Mouse (Mus musculus): Measurements from ENCODE around the gene Ift80.
"Not testable (repeated sequence)": the region's sequence is repeated elsewhere in the genome, so short reads cannot be mapped to it uniquely, and the experiment has no call there.

The Ift80 gene

GRCm38 (mm10) chr3:68951971-68952370 is 52.4 kb downstream of the Ift80 start:
- in situ Hi-C loops (cut with MboI; ENCODE audit: low pct_unique_long_range_greater_than_20kb in 1 of 2, low sequenced_read_pairs in 2 of 2, unreplicated experiment in 1 of 2) = not testable (repeated sequence)

- in situ Hi-C loops (cut with MboI; ENCODE audit: low pct_unique_long_range_greater_than_20kb in 1 of 2, low sequenced_read_pairs in 2 of 2, unreplicated experiment in 1 of 2) = no loop called here
These were observed 55.0 kb downstream of the Ift80 start for GRCm38 (mm10) chr3:68949381-68949780.

- in situ Hi-C loops (cut with MboI; ENCODE audit: low pct_unique_long_range_greater_than_20kb in 1 of 2, low sequenced_read_pairs in 2 of 2, unreplicated experiment in 1 of 2) = no loop called here
These were observed 55.5 kb downstream of the Ift80 start for GRCm38 (mm10) chr3:68948918-68949317.

DNA sequence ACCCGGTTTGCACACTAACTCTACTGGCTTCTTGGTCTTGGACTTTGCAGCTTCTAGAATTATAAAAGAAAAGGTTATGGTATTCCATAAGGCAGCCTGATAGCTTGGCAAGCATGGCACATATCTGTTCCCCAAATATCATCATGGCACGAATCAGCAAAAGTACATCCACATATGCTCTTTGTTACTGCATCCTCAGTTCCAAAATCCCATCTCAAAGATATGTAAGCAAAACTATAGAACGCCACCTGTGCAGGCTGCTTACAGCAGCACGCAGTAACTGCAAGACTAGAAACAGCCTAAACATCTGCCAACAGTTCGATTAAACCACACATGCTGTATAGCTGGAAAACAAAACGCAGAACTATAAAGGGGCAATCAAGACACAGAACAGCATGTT is 62.5 kb downstream of the Ift80 start:
- in situ Hi-C loops (cut with MboI; ENCODE audit: low pct_unique_long_range_greater_than_20kb in 1 of 2, low sequenced_read_pairs in 2 of 2, unreplicated experiment in 1 of 2) = no loop called here

GRCm38 (mm10) chr3:68940311-68940710 is 64.1 kb downstream of the Ift80 start:
- in situ Hi-C loops (cut with MboI; ENCODE audit: low pct_unique_long_range_greater_than_20kb in 1 of 2, low sequenced_read_pairs in 2 of 2, unreplicated experiment in 1 of 2) = no loop called here

GRCm38 (mm10) chr3:68939312-68939711 is 65.1 kb downstream of the Ift80 start:
- in situ Hi-C loops (cut with MboI; ENCODE audit: low pct_unique_long_range_greater_than_20kb in 1 of 2, low sequenced_read_pairs in 2 of 2, unreplicated experiment in 1 of 2) = loop anchor here (10.0 kb wide), 1 partner anchor 225 kb away; no protein-coding TSS in a partner anchor

- in situ Hi-C loops (cut with MboI; ENCODE audit: low pct_unique_long_range_greater_than_20kb in 1 of 2, low sequenced_read_pairs in 2 of 2, unreplicated experiment in 1 of 2) = loop anchor here (10.0 kb wide), 1 partner anchor 222 kb away; no protein-coding TSS in a partner anchor
These were observed 67.7 kb downstream of the Ift80 start for GRCm38 (mm10) chr3:68936709-68937108.

GRCm38 (mm10) chr3:68935498-68935897 is 68.9 kb downstream of the Ift80 start:
- in situ Hi-C loops (cut with MboI; ENCODE audit: low pct_unique_long_range_greater_than_20kb in 1 of 2, low sequenced_read_pairs in 2 of 2, unreplicated experiment in 1 of 2) = loop anchor here (10.0 kb wide), 1 partner anchor 221 kb away; no protein-coding TSS in a partner anchor

DNA sequence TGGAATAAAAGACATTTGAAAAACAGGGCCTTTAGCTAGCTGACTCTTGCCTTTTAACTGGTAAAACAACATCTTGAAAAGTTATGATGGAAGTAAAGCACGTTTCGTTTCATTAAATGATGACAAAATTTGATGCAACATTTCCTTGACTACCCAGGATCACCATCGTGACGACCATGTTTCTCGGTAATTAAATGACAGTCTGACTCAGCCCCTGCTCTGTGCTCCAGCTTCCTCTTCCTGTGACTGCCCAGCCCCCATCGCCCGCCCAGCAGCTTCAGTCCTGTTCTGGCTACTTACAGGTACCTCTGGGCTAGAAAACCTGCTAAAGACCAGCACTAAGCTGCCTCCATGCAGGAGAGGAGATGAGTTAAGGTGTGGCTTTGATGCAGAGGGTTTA is 70.1 kb downstream of the Ift80 start:
- in situ Hi-C loops (cut with MboI; ENCODE audit: low pct_unique_long_range_greater_than_20kb in 1 of 2, low sequenced_read_pairs in 2 of 2, unreplicated experiment in 1 of 2) = loop anchor here (10.0 kb wide), 1 partner anchor 219 kb away; no protein-coding TSS in a partner anchor

DNA sequence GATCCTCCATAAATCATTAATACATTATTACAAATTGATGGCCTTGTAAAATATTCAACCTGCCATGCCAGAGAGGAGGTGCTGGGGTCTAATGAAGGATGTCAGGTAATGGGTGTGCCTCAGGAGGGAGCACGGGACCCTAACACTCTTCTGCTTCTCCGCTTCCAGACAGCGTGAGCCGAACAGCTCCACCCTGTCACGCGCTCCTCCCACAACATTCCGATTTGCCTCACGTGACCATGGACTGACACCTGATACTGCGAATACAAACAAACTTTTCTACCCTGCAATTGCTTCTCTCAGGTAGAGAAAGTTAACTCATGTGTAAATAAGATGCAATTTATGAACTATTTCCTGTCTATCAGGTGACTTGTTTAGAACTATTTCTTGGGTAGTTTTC is 75.8 kb downstream of the Ift80 start:
- in situ Hi-C loops (cut with MboI; ENCODE audit: low pct_unique_long_range_greater_than_20kb in 1 of 2, low sequenced_read_pairs in 2 of 2, unreplicated experiment in 1 of 2) = no loop called here

DNA sequence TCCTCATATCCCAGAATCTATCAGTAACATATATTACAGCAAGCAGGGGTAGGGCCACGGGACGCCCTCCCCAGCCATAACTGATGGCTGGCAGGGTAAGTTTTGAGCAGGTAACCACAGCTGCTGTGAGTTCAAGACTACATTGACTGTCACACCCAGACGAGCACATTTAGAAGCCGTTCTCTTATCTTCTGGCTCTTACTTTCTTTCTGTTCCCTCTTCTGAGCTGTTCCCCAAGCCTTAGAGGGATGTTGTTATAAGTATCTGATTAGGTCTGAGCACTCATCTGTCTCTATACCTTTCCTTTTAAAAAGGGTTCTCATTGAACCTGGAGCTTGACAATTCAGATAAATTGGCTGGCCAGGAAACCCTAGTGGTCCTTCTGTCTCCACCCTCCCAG is 96.9 kb downstream of the Ift80 start:
- in situ Hi-C loops (cut with MboI; ENCODE audit: low pct_unique_long_range_greater_than_20kb in 1 of 2, low sequenced_read_pairs in 2 of 2, unreplicated experiment in 1 of 2) = no loop called here

DNA sequence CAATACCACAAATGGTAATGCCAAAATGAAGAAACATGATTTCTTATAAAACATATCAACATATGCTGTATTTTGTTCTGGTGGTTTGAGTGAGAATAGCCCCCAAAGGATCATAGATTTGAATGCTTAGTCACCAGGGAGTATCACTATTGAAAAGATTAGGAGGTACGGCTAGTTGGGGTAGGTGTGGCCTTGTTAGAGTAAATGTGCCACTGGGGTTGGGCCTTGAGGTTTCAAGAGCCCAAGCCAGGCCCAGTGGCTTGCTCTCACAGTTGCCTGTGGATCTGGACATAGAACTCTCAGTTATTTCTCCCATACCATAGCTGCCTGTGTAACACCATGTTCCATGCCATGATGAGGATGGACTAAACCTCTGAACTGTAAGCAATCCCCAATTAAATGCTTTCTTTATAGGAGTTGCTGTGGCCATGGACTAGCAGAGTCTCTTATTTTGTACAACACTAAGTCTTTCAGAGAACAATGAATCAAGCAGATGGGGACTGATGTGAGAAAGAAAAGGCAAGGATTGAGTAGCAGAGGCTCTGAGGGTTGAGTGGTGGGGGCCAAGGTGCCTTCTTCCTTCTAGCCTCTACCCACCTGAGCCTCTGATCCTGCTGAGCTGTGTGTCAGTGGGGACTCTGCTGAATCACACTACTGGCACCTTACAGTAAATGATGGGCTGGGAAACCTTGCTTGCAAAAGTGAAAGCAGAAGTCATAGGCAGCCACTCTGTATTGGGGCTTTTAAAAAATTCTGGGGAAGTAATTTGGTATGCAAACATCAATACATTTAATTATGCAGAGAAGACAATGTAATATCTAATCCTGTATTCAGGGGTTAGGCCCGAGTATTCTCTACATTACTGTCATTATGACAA is 99.2 kb downstream of the Ift80 start:
- in situ Hi-C loops (cut with MboI; ENCODE audit: low pct_unique_long_range_greater_than_20kb in 1 of 2, low sequenced_read_pairs in 2 of 2, unreplicated experiment in 1 of 2) = no loop called here

GRCm38 (mm10) chr3:68902636-68903035 is 101.7 kb downstream of the Ift80 start:
- in situ Hi-C loops (cut with MboI; ENCODE audit: low pct_unique_long_range_greater_than_20kb in 1 of 2, low sequenced_read_pairs in 2 of 2, unreplicated experiment in 1 of 2) = not testable (repeated sequence)

- in situ Hi-C loops (cut with MboI; ENCODE audit: low pct_unique_long_range_greater_than_20kb in 1 of 2, low sequenced_read_pairs in 2 of 2, unreplicated experiment in 1 of 2) = no loop called here
These were observed 107.2 kb downstream of the Ift80 start for GRCm38 (mm10) chr3:68897154-68897553.

GRCm38 (mm10) chr3:68895426-68895825 is 108.9 kb downstream of the Ift80 start:
- in situ Hi-C loops (cut with MboI; ENCODE audit: low pct_unique_long_range_greater_than_20kb in 1 of 2, low sequenced_read_pairs in 2 of 2, unreplicated experiment in 1 of 2) = no loop called here

DNA sequence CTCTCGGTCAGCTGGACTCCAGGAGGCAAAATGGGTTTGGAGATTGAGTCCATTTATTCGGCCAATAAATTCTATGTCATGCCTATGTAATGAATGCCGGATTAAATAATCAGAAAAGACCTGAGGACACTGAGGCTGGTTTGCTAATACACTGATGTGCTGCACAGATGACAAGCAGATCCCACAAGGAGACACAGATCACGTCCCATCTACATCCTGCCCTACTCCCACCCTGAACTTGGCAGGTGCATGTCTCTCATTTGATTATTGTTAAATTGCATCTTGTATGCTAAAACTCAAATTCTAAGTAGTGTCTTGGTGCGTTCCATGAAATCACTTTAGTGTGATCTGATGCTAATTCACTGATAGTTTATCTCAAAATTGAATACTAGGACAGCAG is 117.5 kb downstream of the Ift80 start:
- in situ Hi-C loops (cut with MboI; ENCODE audit: low pct_unique_long_range_greater_than_20kb in 1 of 2, low sequenced_read_pairs in 2 of 2, unreplicated experiment in 1 of 2) = no loop called here

GRCm38 (mm10) chr3:68874079-68874478 is 130.3 kb downstream of the Ift80 start:
- in situ Hi-C loops (cut with MboI; ENCODE audit: low pct_unique_long_range_greater_than_20kb in 1 of 2, low sequenced_read_pairs in 2 of 2, unreplicated experiment in 1 of 2) = no loop called here

DNA sequence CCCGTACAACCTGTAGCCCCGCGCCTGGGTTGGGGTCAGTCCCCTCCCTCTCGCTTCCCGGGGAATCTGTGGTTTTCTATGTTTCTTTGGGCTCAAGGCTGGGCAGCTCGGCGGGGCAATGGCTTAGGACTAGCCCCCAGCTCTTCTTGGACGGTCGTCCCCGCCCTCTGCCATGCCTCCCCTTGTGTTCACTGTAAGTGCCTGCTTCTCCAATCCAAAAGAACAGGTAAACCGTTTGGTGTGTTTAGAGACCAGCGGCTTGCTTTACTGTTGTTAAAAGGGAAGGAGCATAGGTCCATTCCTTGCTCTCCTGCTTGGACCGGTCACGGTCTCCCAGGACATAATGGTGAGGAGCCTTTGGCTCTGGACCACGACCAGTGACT is 133.8 kb downstream of the Ift80 start:
- in situ Hi-C loops (cut with MboI; ENCODE audit: low pct_unique_long_range_greater_than_20kb in 1 of 2, low sequenced_read_pairs in 2 of 2, unreplicated experiment in 1 of 2) = no loop called here

DNA sequence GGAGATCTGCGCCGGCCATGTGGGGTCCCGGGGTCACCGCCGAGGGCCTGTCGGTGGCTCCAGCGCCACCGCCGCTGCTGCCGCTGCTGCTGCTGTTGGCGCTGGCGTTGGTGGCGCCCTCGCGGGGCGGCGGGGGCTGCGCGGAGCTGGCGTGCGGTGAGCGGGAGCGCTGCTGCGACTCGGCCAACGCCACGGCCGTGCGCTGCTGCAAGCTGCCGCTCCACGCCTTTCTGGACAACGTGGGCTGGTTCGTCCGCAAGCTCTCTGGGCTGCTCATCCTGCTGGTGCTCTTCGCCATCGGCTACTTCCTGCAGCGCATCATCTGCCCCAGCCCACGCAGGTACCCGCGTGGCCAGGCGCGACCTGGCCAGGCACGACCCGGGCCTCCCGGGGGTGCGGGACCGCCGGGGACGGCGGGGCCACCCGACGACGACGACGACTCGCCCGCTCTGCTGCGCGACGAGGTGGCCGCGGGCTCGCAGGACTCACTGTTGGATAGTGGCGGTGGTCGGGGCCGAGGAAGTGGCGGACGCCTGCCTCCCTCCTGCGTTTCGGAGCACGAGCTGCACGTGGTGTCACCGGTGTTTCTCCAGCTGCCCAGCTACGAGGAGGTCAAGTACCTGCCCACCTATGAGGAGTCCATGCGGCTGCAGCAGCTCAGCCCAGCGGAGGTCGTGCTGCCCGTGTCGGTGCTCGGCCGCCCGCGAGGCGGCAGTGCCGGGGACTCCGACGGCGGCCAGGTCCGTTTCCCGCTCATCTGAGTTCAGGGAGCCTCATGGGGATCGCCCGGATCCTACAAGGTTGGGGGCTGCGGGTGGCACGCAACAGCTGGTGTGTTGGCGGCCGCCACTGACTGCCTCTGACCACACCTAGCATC is 134.4 kb downstream of the Ift80 start:
- in situ Hi-C loops (cut with MboI; ENCODE audit: low pct_unique_long_range_greater_than_20kb in 1 of 2, low sequenced_read_pairs in 2 of 2, unreplicated experiment in 1 of 2) = no loop called here
